8 mouse cellular contexts compared by ENCODE assay signal in the genomic region with DNA sequence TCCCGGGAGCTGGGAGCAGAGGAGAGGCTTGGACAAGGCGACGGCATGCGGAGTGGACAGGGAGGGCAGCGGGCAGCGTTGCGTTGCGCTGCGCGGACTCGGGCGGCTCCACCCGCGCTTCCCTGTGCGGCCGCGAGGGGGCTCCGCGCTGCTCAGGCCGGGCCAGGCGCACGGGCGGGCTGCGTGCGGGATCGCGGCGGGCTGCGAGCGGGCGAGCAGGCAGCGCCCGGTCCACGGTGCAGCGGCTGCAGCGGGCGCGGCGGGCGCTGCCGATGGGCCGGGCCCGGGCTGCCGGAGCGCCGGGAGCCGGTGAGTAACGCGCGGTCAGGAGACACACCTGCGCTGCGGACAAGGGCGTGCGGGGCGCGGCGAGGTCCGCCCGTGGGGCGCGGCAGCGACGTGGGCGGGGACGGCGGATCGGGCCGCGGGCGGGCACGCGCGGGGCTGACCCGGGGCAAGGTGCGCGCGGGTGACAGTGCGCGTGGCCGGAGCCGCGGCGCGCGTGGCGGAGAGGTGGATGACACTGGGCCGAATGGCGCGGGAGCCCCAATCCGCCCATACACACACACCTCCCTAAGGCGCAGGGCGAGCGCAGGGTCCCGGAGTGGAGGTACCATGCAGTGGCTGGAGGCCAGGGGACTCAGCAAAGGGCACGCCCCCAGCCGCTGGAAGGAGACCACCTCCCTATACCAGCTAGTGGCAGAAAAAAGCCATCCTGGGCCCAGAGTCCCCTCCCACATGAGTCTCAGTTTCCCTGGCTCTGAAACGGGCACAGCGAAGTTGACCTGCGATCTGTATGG. TPM values are rescaled to one million over a fixed set of nuclear protein-coding genes. Genes with fewer than 3 reads are reported as not detected.
DNase-seq lines count a peak whose midpoint lies in the region; ATAC-seq lines count a peak whose summit lies in the region.

Gene Rasgef1c (plus strand): TSS at position 177 of the 800 bp plus-strand sequence.

- peaks cover 7% of the 10 kb centered on the region for H3K9me3 ChIP-seq in megakaryocyte, embryonic 14.5 days

- intact Hi-C loops in gastrocnemius, postnatal 14 days (cut with DNase I; ENCODE audit: low total_unique reads), result loop anchor here (5.0 kb wide), 1 partner anchor 55 kb away; no protein-coding TSS in a partner anchor
- intact Hi-C loops in left cerebral cortex, postnatal 14 days (cut with DNase I), result loop anchor here (5.0 kb wide), 1 partner anchor 55 kb away; no protein-coding TSS in a partner anchor

- H3K4me3 ChIP-seq in megakaryocyte, embryonic 14.5 days (replicated peaks), result peak within 1 kb of the TSS; percentile 90

- peak; percentile 88 for DNase-seq in adrenal gland, postnatal 10 days
- DNase-seq in embryo, embryonic 10.5 days (ENCODE audit: low spot score), result peak; percentile 79
- peak; percentile 73 for DNase-seq in gastrocnemius, postnatal 14 days
- DNase-seq in left cerebral cortex, postnatal 14 days (ENCODE audit: low spot score in 2 of 2), result peak; percentile 71 to 83
- DNase-seq in right cerebral cortex, postnatal 10 days (ENCODE audit: low spot score in 2 of 2), result peak; percentile 73 to 80
- no peak for DNase-seq in adipocyte (ENCODE audit: low spot score)

- H3K27me3 ChIP-seq in megakaryocyte, embryonic 14.5 days (replicated peaks), result peaks cover 61% of the 10 kb centered on the region

- H3K4me1 ChIP-seq in megakaryocyte, embryonic 14.5 days, result peaks cover 17% of the 10 kb centered on the region

- peak; percentile 56 for ATAC-seq in inflammation-experienced regulatory T-cells, adult 6 months

- H3K36me3 ChIP-seq in megakaryocyte, embryonic 14.5 days (replicated peaks; ENCODE audit: low read length), result no peaks in the 10 kb centered on the region

RNA-seq across cellular contexts. Expression of gene Rasgef1c, which starts in this region (rescaled TPM):
- total RNA-seq in adrenal gland, postnatal 10 days (2021), result 1 to 10 TPM; 1.4 to 1.8 TPM
- 1 to 10 TPM; 1.1 to 1.7 TPM for total RNA-seq in gastrocnemius, postnatal 14 days (2021)
- polyA plus RNA-seq in inflammation-experienced regulatory T-cells, adult 6 months (2017; shearing (Covaris generic)), result under 1 TPM; 0.28 to 0.52 (median 0.45) TPM
- 10 to 100 TPM; 27.0 to 32.1 TPM for total RNA-seq in left cerebral cortex, postnatal 14 days (2021)
- not detected in 2 replicates for polyA plus RNA-seq in megakaryocyte, embryonic 14.5 days (2012; ENCODE audit: insufficient read depth, low replicate concordance)

Comparison
In these comparisons a context has a peak if more than half of its experiments do, and no peak if none do; other contexts are left out.
1. RNA of gene Rasgef1c (total RNA-seq): 27.0 to 32.1 TPM in left cerebral cortex, postnatal 14 days; 1.4 to 1.8 TPM in adrenal gland, postnatal 10 days and 1.1 to 1.7 TPM in gastrocnemius, postnatal 14 days; every median in the first group is over 4 times any median in the second.
2. Peak in ATAC-seq in inflammation-experienced regulatory T-cells, adult 6 months; RNA of the gene not detected or under 1 TPM.